ENCODE assay signal across 8 mouse cellular contexts in genomic region chr4:83567190-83568113, GRCm38 (mm10). TPM values are rescaled to one million over a fixed set of nuclear protein-coding genes. Genes with fewer than 3 reads are reported as not detected.
DNase-seq lines count a peak whose midpoint lies in the region; ATAC-seq and TF ChIP-seq lines count a peak whose summit lies in the region.

No protein-coding gene starts in this region.

- peak; percentile 12 to 13; a peak in 1 of 4 replicates for TF ChIP-seq EP300 in MEL (IDR thresholded peaks at IDR 0.05; ENCODE audit: low read depth in 1 of 2, low read length in 2 of 2)

- 24% methylated on average over 13 of the region's 13 CpGs for WGBS in kidney, embryonic 15.5 days
- WGBS in forebrain, embryonic 14.5 days: 33% methylated on average over 13 of the region's 13 CpGs

- no peak overlapping the region for H3K27ac ChIP-seq in kidney, embryonic 15.5 days
- peak overlapping the region; percentile 19; the same call in 1 of the 2 replicates for H3K27ac ChIP-seq in MEL (ENCODE audit: control insufficient read depth, low read depth, low read length)
- H3K27ac ChIP-seq in forebrain, embryonic 14.5 days (ENCODE audit: low read depth, low read length): no peak overlapping the region

- DNase-seq in kidney, adult 11 months: no peak
- DNase-seq in MEL (ENCODE audit: low read depth, low spot score): peak; percentile 83
- no peak for DNase-seq in forebrain, embryonic 14.5 days (ENCODE audit: low spot score)
- DNase-seq in gastrocnemius, postnatal 36 days: no peak
- DNase-seq in c-Kit-positive CD71-positive TER-119-positive erythroid progenitor cells, embryonic 14.5 days (ENCODE audit: low spot score): no peak
- DNase-seq in frontal cortex, postnatal 25 days (ENCODE audit: low spot score in 2 of 2): no peak

- H3K36me3 ChIP-seq in kidney, embryonic 15.5 days: no peaks in the 10 kb centered on the region
- peaks cover 0 to 13% of the 10 kb centered on the region in 2 experiments; a peak in 2 of 4 replicates for H3K36me3 ChIP-seq in MEL (ENCODE audit: control insufficient read depth in 1 of 2, insufficient read depth in 2 of 2, low read length in 2 of 2)
- H3K36me3 ChIP-seq in forebrain, embryonic 14.5 days (ENCODE audit: control insufficient read depth, insufficient read depth, low read length): no peaks in the 10 kb centered on the region

- no peak overlapping the region for H3K9ac ChIP-seq in kidney, embryonic 15.5 days
- peak overlapping the region; percentile 41 for H3K9ac ChIP-seq in MEL (ENCODE audit: control insufficient read depth, low read depth, low read length, poor library complexity, severe bottlenecking)
- no peak overlapping the region for H3K9ac ChIP-seq in forebrain, embryonic 14.5 days (ENCODE audit: low read length)

- H3K4me2 ChIP-seq in kidney, embryonic 15.5 days: peak overlapping the region; percentile 52
- H3K4me2 ChIP-seq in forebrain, embryonic 14.5 days (ENCODE audit: low read length): no peak overlapping the region

- peak overlapping the region; percentile 20 for H3K4me3 ChIP-seq in kidney, embryonic 15.5 days (replicated peaks)
- peak overlapping the region; percentile 45 to 51 for H3K4me3 ChIP-seq in MEL (ENCODE audit: control insufficient read depth in 1 of 2, insufficient read depth in 1 of 2, low read depth in 2 of 2, low read length in 2 of 2)
- H3K4me3 ChIP-seq in forebrain, embryonic 14.5 days (ENCODE audit: low read depth, low read length): no peak overlapping the region

- TF ChIP-seq POLR2A in MEL (IDR thresholded peaks at IDR 0.05; ENCODE audit: control insufficient read depth in 1 of 2, insufficient read depth in 1 of 2, low read depth in 1 of 2, low read length in 2 of 2, poor library complexity in 1 of 2): no peak

- no peak for TF ChIP-seq CTCF in MEL (IDR thresholded peaks at IDR 0.05 in 2 of 3, conservative IDR thresholded peaks at IDR 0.05 in 1 of 3; ENCODE audit: control insufficient read depth in 1 of 3, insufficient read depth in 1 of 3, low read depth in 2 of 3, low read length in 3 of 3, poor library complexity in 1 of 3, severe bottlenecking in 1 of 3)

- no peaks in the 10 kb centered on the region for H3K9me3 ChIP-seq in kidney, embryonic 15.5 days (replicated peaks)
- no peaks in the 10 kb centered on the region for H3K9me3 ChIP-seq in MEL (replicated peaks; ENCODE audit: insufficient read depth, low read length)
- H3K9me3 ChIP-seq in forebrain, embryonic 14.5 days (replicated peaks; ENCODE audit: control insufficient read depth, low read length): no peaks in the 10 kb centered on the region

- H3K4me1 ChIP-seq in kidney, embryonic 15.5 days: peaks cover 10% of the 10 kb centered on the region
- H3K4me1 ChIP-seq in MEL (ENCODE audit: control insufficient read depth in 1 of 2, insufficient read depth in 2 of 2, low read length in 2 of 2): peaks cover 11 to 14% of the 10 kb centered on the region in 2 experiments
- no peaks in the 10 kb centered on the region for H3K4me1 ChIP-seq in forebrain, embryonic 14.5 days (ENCODE audit: control insufficient read depth, insufficient read depth, low read length)

- no peaks in the 10 kb centered on the region for H3K27me3 ChIP-seq in kidney, embryonic 15.5 days
- no peaks in the 10 kb centered on the region for H3K27me3 ChIP-seq in MEL (ENCODE audit: control insufficient read depth in 1 of 2, insufficient read depth in 2 of 2, low read length in 2 of 2)
- H3K27me3 ChIP-seq in forebrain, embryonic 14.5 days (replicated peaks; ENCODE audit: control insufficient read depth, insufficient read depth, low read length): no peaks in the 10 kb centered on the region

- no peak for TF ChIP-seq RAD21 in MEL (IDR thresholded peaks at IDR 0.05; ENCODE audit: low read depth, low read length)

- no peaks in the 10 kb centered on the region for H3K79me2 ChIP-seq in MEL (ENCODE audit: control insufficient read depth, insufficient read depth, low read length, poor library complexity)

- ATAC-seq in kidney, embryonic 15.5 days (replicated peaks; ENCODE audit: low FRiP score): 0 out of 2 replicates have a peak, but pooled peaks have one; percentile 49
- peak; percentile 66; the same call in 1 of the 2 replicates for ATAC-seq in forebrain, embryonic 14.5 days
- ATAC-seq in megakaryocyte progenitor cell, adult 5-6 weeks (replicated peaks; ENCODE audit: poor library complexity): peak; percentile 89

- intact Hi-C loops in gastrocnemius, postnatal 36 days (cut with DNase I): no loop called here

TF ChIP-seq in MEL, 35 proteins besides CTCF, POLR2A, EP300 and RAD21:
- TF ChIP-seq TCF12 (IDR thresholded peaks at IDR 0.05; ENCODE audit: low read depth, low read length) (0 out of 2 replicates have a peak, but pooled peaks have one; percentile 20), ELF1 (IDR thresholded peaks at IDR 0.05; ENCODE audit: low read depth, low read length) (0 out of 2 replicates have a peak, but pooled peaks have one; percentile 16), CHD2 (IDR thresholded peaks at IDR 0.05; ENCODE audit: low read length) (no peak; the same call in 1 of the 2 replicates), MYC (IDR thresholded peaks at IDR 0.05; ENCODE audit: low read depth, low read length) (0 out of 2 replicates have a peak, but pooled peaks have one; percentile 36), JUND (IDR thresholded peaks at IDR 0.05; ENCODE audit: low read depth, low read length) (no peak), GABPA (IDR thresholded peaks at IDR 0.05; ENCODE audit: low read depth, low read length) (no peak), USF2 (IDR thresholded peaks at IDR 0.05; ENCODE audit: borderline replicate concordance in 1 of 2, insufficient read depth in 1 of 2, low read depth in 1 of 2, low read length in 2 of 2) (no peak), MXI1 (IDR thresholded peaks at IDR 0.05; ENCODE audit: low read depth, low read length) (0 out of 2 replicates have a peak, but pooled peaks have one; percentile 50), MAX (IDR thresholded peaks at IDR 0.05; ENCODE audit: low read length) (peak; percentile 43; the same call in 1 of the 2 replicates), ETS1 (IDR thresholded peaks at IDR 0.05; ENCODE audit: low read depth, low read length) (0 out of 2 replicates have a peak, but pooled peaks have one; percentile 15)

RNA-seq across cellular contexts. Expression of gene Ccdc171, which starts 42.1 kb away (rescaled TPM):
- 3.2 and 3.7 TPM in 2 replicates for polyA plus RNA-seq in kidney, embryonic 15.5 days (2015; fragmentation: Nextera tagmentation; extraction: Ambion mirVana)
- 1.7 and 1.8 TPM in 2 replicates for total RNA-seq in MEL (2012; rRNA removed)
- 1 to 10 TPM in 1 of 2 experiments, not detected in 1; 1.6 TPM for polyA plus RNA-seq in MEL (2012; ENCODE audit: insufficient read depth in 1 of 2, insufficient read length in 2 of 2, low read depth in 1 of 2, low replicate concordance in 2 of 2, missing spikeins in 1 of 2)
- 3.8 and 6.1 TPM in 2 replicates for polyA plus RNA-seq in forebrain, embryonic 14.5 days (2014; fragmentation: Nextera tagmentation; extraction: Ambion mirVana)
- 3.4 and 5.9 TPM in 2 replicates for total RNA-seq in megakaryocyte progenitor cell, adult 5-6 weeks (2015)
- total RNA-seq in megakaryocyte progenitor cell, adult 5-6 weeks (2017): 6.2 and 8.7 TPM in 2 replicates
- total RNA-seq in gastrocnemius, postnatal 36 days (2021): 1 to 10 TPM; 1.0 to 1.1 TPM
